Mouse (Mus musculus) stomach, postnatal 0 days (tissue): Measurements from ENCODE around the gene Hapln4. TPM values are rescaled to one million over a fixed set of nuclear protein-coding genes. Genes with fewer than 3 reads are reported as not detected.

ENCODE experiments used
- ATAC-seq: fragments of 200-750 bp; cut with Nextera tagmentation; 2 replicates; pipeline ENCODE4 v1.8.0; 2017; ENCODE audit not compliant: low FRiP score, low TSS enrichment
- DNase-seq: peaks from one replicate; pipeline ENCODE4 v3.0.0-alpha.2; 2016; ENCODE audit warnings: low spot score
- H3K27ac ChIP-seq: fragments of 300-500 bp; sonication (generic); replicated peaks from 2 replicates; pipeline ENCODE4 v1.5.1; 2014; ENCODE audit warnings: mild to moderate bottlenecking, control low read depth
- H3K27me3 ChIP-seq: fragments of 300-500 bp; sonication (generic); 2 replicates; pipeline ENCODE4 v1.6.1; 2014; ENCODE audit warnings: low read length; ENCODE audit not compliant: control insufficient read depth, insufficient read depth
- H3K36me3 ChIP-seq: fragments of 300-500 bp; sonication (generic); 2 replicates; pipeline ENCODE4 v1.6.1; 2014; ENCODE audit warnings: low read length, mixed read lengths; ENCODE audit not compliant: control insufficient read depth, insufficient read depth
- H3K4me1 ChIP-seq: fragments of 300-500 bp; sonication (generic); replicated peaks from 2 replicates; pipeline ENCODE4 v1.6.1; 2014; ENCODE audit warnings: antibody characterized with exemption; ENCODE audit not compliant: control insufficient read depth, insufficient read depth
- H3K4me2 ChIP-seq: fragments of 300-500 bp; sonication (generic); replicated peaks from 2 replicates; pipeline ENCODE4 v1.6.1; 2014; ENCODE audit warnings: low read depth, mild to moderate bottlenecking, control low read depth, moderate library complexity
- H3K4me3 ChIP-seq: fragments of 300-500 bp; sonication (generic); 2 replicates; pipeline ENCODE4 v1.5.1; 2014; ENCODE audit warnings: low read depth, low read length, control low read depth
- H3K9ac ChIP-seq: fragments of 300-500 bp; sonication (generic); 2 replicates; pipeline ENCODE4 v1.6.1; 2014; ENCODE audit warnings: mild to moderate bottlenecking, low read length, control low read depth, mixed read lengths
- H3K9me3 ChIP-seq: fragments of 300-500 bp; sonication (generic); 2 replicates; pipeline ENCODE4 v1.6.1; 2016; ENCODE audit warnings: low read length; ENCODE audit not compliant: control insufficient read depth
- CTCF ChIP-seq: IDR thresholded peaks from 2 replicates; pipeline ENCODE4 v1.5.1; 2016; ENCODE audit warnings: antibody characterized with exemption, low read depth, mild to moderate bottlenecking, moderate library complexity
- EP300 ChIP-seq: optimal IDR thresholded peaks from 2 replicates; pipeline ENCODE3; 2016; ENCODE audit warnings: antibody characterized with exemption
- WGBS: fragments of 180-500 bp; shearing (Covaris S2); extraction: QIAGEN DNeasy Blood & Tissue Kit; methylation state at CpG from one replicate; pipeline ENCODE4 v1.1.7; 2014; 5-methylcytosine and 5-hydroxymethylcytosine counted together
- polyA plus RNA-seq: library from polyadenylated mRNA; unstranded; fragments of >200 nt; fragmentation: Nextera tagmentation; extraction: Ambion mirVana; gene quantifications from 2 replicates; pipeline ENCODE4 v1.2.1, GENCODE M21; 2015

The Hapln4 gene
- polyA plus RNA-seq, 1 experiment from 2014 or later, result 0.02 TPM

- Histone ChIP-seq H3K9me3 (no peaks in the 10 kb centered on the region), H3K4me3 (peak overlapping the region; percentile 18), H3K4me1 (no peaks in the 10 kb centered on the region), H3K27ac (no peak overlapping the region), H3K9ac (no peak overlapping the region), H3K4me2 (peak overlapping the region; percentile 27; the same call in 1 of the 2 replicates), H3K36me3 (no peaks in the 10 kb centered on the region), H3K27me3 (peaks cover 21% of the 10 kb centered on the region)
- no peak for ATAC-seq
- TF ChIP-seq CTCF, result peak; percentile 81
- TF ChIP-seq EP300, result no peak
- WGBS, result 3% methylated on average over 55 of the region's 56 CpGs
- DNase-seq, result peak; percentile 55
These were observed 4.8 kb downstream of the Hapln4 start for GRCm38 (mm10) chr8:70087836-70088650.

- Histone ChIP-seq H3K36me3 (no peaks in the 10 kb centered on the region), H3K27me3 (peaks cover 12% of the 10 kb centered on the region; the same call in 1 of the 2 replicates), H3K9me3 (no peaks in the 10 kb centered on the region), H3K4me1 (no peaks in the 10 kb centered on the region), H3K4me3 (no peak overlapping the region), H3K9ac (no peak overlapping the region), H3K27ac (no peak overlapping the region), H3K4me2 (no peak overlapping the region)
- no peak for TF ChIP-seq CTCF
- no peak for TF ChIP-seq EP300
- DNase-seq (no peak), ATAC-seq (no peak)
- 62% methylated on average over 9 of the region's 9 CpGs for WGBS
These were observed 6.2 kb downstream of the Hapln4 start for GRCm38 (mm10) chr8:70089296-70089960.

- Histone ChIP-seq H3K4me1 (no peaks in the 10 kb centered on the region), H3K36me3 (no peaks in the 10 kb centered on the region), H3K4me2 (no peak overlapping the region), H3K9me3 (no peaks in the 10 kb centered on the region), H3K27me3 (peaks cover 2% of the 10 kb centered on the region; the same call in 1 of the 2 replicates), H3K9ac (no peak overlapping the region), H3K27ac (no peak overlapping the region), H3K4me3 (no peak overlapping the region)
- ATAC-seq, result no peak
- TF ChIP-seq CTCF, result no peak
- TF ChIP-seq EP300, result no peak
- DNase-seq, result no peak
- 55% methylated on average over 8 of the region's 8 CpGs for whole genome bisulfite sequencing
These were observed 9.5 kb downstream of the Hapln4 start for GRCm38 (mm10) chr8:70092786-70093185.

- H3K27me3 ChIP-seq, result no peaks in the 10 kb centered on the region
- no peak for ATAC-seq
- no peak overlapping the region for H3K4me2 ChIP-seq
- DNase-seq, result no peak
- WGBS, result 63% methylated on average over 8 of the region's 8 CpGs
- no peak for TF ChIP-seq CTCF
- H3K4me1 ChIP-seq, result no peaks in the 10 kb centered on the region
- no peak overlapping the region for H3K27ac ChIP-seq
- no peaks in the 10 kb centered on the region for H3K36me3 ChIP-seq
- no peak overlapping the region for H3K9ac ChIP-seq
- no peak overlapping the region for H3K4me3 ChIP-seq
- H3K9me3 ChIP-seq, result no peaks in the 10 kb centered on the region
These were observed 16.0 kb downstream of the Hapln4 start for GRCm38 (mm10) chr8:70099276-70099675.

- Histone ChIP-seq H3K4me2 (no peak overlapping the region), H3K4me1 (no peaks in the 10 kb centered on the region), H3K27me3 (no peaks in the 10 kb centered on the region), H3K36me3 (no peaks in the 10 kb centered on the region), H3K9me3 (no peaks in the 10 kb centered on the region), H3K9ac (no peak overlapping the region), H3K4me3 (no peak overlapping the region), H3K27ac (no peak overlapping the region)
- DNase-seq (no peak), ATAC-seq (no peak)
- WGBS, result 78% methylated on average over 8 of the region's 8 CpGs
- TF ChIP-seq CTCF, result no peak
- TF ChIP-seq EP300, result no peak
These were observed 17.0 kb downstream of the Hapln4 start for GRCm38 (mm10) chr8:70100241-70100640.

- Histone ChIP-seq H3K4me3 (no peak overlapping the region), H3K27ac (no peak overlapping the region), H3K9ac (no peak overlapping the region), H3K4me1 (no peaks in the 10 kb centered on the region), H3K9me3 (no peaks in the 10 kb centered on the region), H3K36me3 (no peaks in the 10 kb centered on the region), H3K27me3 (no peaks in the 10 kb centered on the region), H3K4me2 (no peak overlapping the region)
- 16% methylated on average over 6 of the region's 6 CpGs for WGBS
- peak; percentile 63; the same call in 1 of the 2 replicates for ATAC-seq
- no peak for TF ChIP-seq EP300
- TF ChIP-seq CTCF, result peak; percentile 77
- peak; percentile 41 for DNase-seq
These were observed 21.2 kb downstream of the Hapln4 start for GRCm38 (mm10) chr8:70104506-70104905.
